Mouse (Mus musculus): ENCODE results near the gene Scarf2. TPM values are rescaled to one million over a fixed set of nuclear protein-coding genes. Genes with fewer than 3 reads are reported as not detected.
A peak's percentile ranks its signal among the peaks of the same experiment; 100 is the strongest.

Gene Scarf2
- 1.0 TPM in 2 replicates for polyA plus RNA-seq (2015; fragmentation: Nextera tagmentation; extraction: Ambion mirVana)

DNA sequence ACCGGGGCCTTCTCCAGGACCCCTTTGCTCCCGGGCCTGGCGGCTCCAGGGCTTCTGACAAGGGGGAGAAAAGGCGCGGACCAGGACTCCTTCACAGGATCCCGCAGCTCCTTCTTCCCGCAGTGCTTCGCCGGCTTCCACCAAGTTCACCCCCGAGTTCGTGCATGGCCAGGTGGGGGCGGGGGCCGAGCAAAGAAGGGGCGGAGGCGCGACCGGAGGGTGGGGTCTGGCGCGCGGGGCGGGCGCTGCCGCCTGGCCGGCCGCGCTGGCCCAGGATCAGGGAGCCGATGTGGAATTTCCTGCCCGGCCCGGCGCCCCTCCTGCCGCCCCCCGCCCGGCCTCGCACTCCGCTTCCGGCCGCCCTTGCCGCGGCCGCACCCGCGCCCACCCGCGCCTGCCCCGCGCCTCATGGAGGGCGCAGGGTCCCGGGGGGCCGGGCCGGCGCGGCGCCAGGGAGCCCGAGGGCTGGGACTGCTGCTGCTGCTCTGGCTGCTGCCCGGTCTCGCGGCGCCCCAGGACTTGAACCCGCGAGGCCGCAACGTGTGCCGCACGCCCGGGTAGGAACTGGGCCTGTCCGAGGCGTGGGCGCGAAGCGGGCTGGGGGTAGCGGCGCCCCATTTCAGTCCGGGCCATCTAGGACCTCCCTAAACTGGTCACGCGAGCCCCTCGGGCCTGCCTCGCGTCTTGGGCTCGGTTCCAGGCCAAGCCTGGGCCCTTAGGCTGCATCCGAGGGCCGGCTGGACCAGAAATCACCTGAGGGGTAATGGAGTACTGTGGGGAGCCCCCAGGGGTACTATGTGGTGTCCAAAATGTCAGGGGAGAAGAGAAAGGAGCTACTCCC is at the start of gene Scarf2:
Gene Scarf2 (plus strand): TSS at position 312 of the 841 bp plus-strand sequence.
- peaks cover 27% of the 10 kb centered on the region for H3K4me1 ChIP-seq (replicated peaks)
- peak within 1 kb of the TSS; percentile 52 for H3K4me3 ChIP-seq (replicated peaks)
- H3K9me3 ChIP-seq (replicated peaks) = no peaks in the 10 kb centered on the region
- ATAC-seq (ENCODE audit: low read depth) (peak; percentile 35; the same call in 1 of the 2 replicates), DNase-seq (no peak)
- H3K4me2 ChIP-seq = peak within 1 kb of the TSS; percentile 63
- H3K27me3 ChIP-seq = peaks cover 84% of the 10 kb centered on the region
- H3K9ac ChIP-seq = peak within 1 kb of the TSS; percentile 54
- peaks cover 9% of the 10 kb centered on the region for H3K36me3 ChIP-seq
- H3K27ac ChIP-seq = peak within 1 kb of the TSS; percentile 50
- 3% methylated on average over 72 of the region's 81 CpGs for WGBS (ENCODE audit: insufficient replicate concordance)

GRCm38 (mm10) chr16:17753001-17753400 is 44.1 kb upstream of the Scarf2 start:
- Histone ChIP-seq H3K27ac (no peak overlapping the region), H3K36me3 (no peaks in the 10 kb centered on the region), H3K4me1 (replicated peaks) (no peaks in the 10 kb centered on the region; the same call in 1 of the 2 replicates), H3K27me3 (peaks cover 3% of the 10 kb centered on the region; the same call in 1 of the 2 replicates), H3K4me3 (replicated peaks) (no peak overlapping the region), H3K9ac (no peak overlapping the region), H3K4me2 (no peak overlapping the region), H3K9me3 (replicated peaks) (no peaks in the 10 kb centered on the region)
- 28% methylated on average over 3 of the region's 3 CpGs for WGBS (ENCODE audit: insufficient replicate concordance)
- DNase-seq (no peak), ATAC-seq (ENCODE audit: low read depth) (no peak)

DNA sequence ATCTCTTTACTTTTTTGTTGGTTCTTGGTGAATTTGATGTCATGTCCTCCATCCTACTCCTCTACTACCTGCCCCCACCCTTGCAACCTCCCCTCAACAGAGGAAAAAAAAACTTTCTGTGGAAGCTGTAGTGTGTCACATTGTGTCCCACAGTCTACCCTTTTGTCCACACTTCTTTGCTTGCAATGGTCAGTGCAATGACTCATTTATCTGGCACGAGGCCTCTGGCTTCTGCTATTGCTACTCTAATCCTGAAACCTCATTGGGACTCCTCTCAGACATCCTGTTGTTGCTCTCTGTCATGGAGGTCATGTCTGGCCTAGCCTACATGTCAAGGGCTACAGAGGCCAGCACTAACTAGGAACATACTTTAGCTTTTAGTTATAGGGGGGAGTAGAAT is 43.4 kb upstream of the Scarf2 start:
- Histone ChIP-seq H3K27ac (no peak overlapping the region), H3K9me3 (replicated peaks) (no peaks in the 10 kb centered on the region), H3K36me3 (no peaks in the 10 kb centered on the region), H3K9ac (no peak overlapping the region), H3K4me1 (replicated peaks) (peaks cover 3% of the 10 kb centered on the region), H3K4me2 (no peak overlapping the region), H3K4me3 (replicated peaks) (no peak overlapping the region), H3K27me3 (no peaks in the 10 kb centered on the region)
- ATAC-seq (ENCODE audit: low read depth) (no peak), DNase-seq (no peak)
- WGBS (ENCODE audit: insufficient replicate concordance) = 28% methylated on average over 1 of the region's 1 CpGs

DNA sequence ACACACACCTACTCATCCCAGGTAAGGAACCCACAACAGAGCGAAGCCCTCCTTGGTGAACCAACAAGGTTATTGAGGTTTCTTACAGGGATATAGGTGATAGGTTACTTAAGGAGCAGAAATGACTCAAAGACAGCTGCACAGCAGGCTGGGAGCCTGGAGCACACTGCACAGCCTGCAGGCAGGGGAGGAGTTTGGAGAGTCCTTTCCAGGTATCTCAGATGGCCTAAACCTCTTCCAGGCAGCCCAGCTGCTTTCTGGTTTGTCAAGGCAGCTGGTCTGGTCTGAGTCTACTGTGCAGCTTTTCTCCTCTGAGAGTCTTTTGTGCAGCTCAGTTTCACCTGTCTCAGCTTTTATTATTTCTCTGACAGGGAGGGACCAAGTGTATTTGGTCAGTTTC is 39.3 kb upstream of the Scarf2 start:
- 88% methylated on average over 1 of the region's 1 CpGs for WGBS (ENCODE audit: insufficient replicate concordance)
- no peak for ATAC-seq (ENCODE audit: low read depth)
- H3K4me2 ChIP-seq = no peak overlapping the region

GRCm38 (mm10) chr16:17758902-17759301 is 38.2 kb upstream of the Scarf2 start:
- DNase-seq = no peak
- Histone ChIP-seq H3K36me3 (no peaks in the 10 kb centered on the region), H3K27ac (no peak overlapping the region), H3K27me3 (0 out of 2 replicates have a peak, but pooled peaks cover 6% of the 10 kb centered on the region), H3K9ac (peak overlapping the region; percentile 80), H3K4me2 (peak overlapping the region; percentile 96), H3K4me3 (replicated peaks) (peak overlapping the region; percentile 64), H3K4me1 (replicated peaks) (peaks cover 50% of the 10 kb centered on the region), H3K9me3 (replicated peaks) (no peaks in the 10 kb centered on the region)
- 25% methylated on average over 9 of the region's 9 CpGs for WGBS (ENCODE audit: insufficient replicate concordance)
- ATAC-seq (ENCODE audit: low read depth) = no peak

More for the DNA sequence above, 39.3 kb upstream of the Scarf2 start:
- Histone ChIP-seq H3K9me3 (replicated peaks) (no peaks in the 10 kb centered on the region), H3K27ac (no peak overlapping the region), H3K36me3 (no peaks in the 10 kb centered on the region), H3K27me3 (0 out of 2 replicates have a peak, but pooled peaks cover 6% of the 10 kb centered on the region), H3K4me3 (replicated peaks) (no peak overlapping the region), H3K4me1 (replicated peaks) (peaks cover 44% of the 10 kb centered on the region), H3K9ac (no peak overlapping the region)
- DNase-seq = no peak

GRCm38 (mm10) chr16:17759344-17759773 is 37.7 kb upstream of the Scarf2 start, which contains the start of gene Klhl22:
TSS of gene Klhl22 (plus strand) at chr16:17759618.
- under 1% methylated on average over 27 of the region's 28 CpGs for WGBS (ENCODE audit: insufficient replicate concordance)
- H3K27ac ChIP-seq = peak within 1 kb of the TSS; percentile 29
- ATAC-seq (ENCODE audit: low read depth) = peak; percentile 76

GRCm38 (mm10) chr16:17759813-17760321 is 37.2 kb upstream of the Scarf2 start:
- no peaks in the 10 kb centered on the region for H3K36me3 ChIP-seq
- peak overlapping the region; percentile 29 for H3K27ac ChIP-seq
- H3K4me3 ChIP-seq (replicated peaks) = peak overlapping the region; percentile 64
- ATAC-seq (ENCODE audit: low read depth) = peak; percentile 41
- 2% methylated on average over 54 of the region's 54 CpGs for WGBS (ENCODE audit: insufficient replicate concordance)
- 0 out of 2 replicates have a peak, but pooled peaks cover 6% of the 10 kb centered on the region for H3K27me3 ChIP-seq
- DNase-seq = peak; percentile 29
- H3K4me2 ChIP-seq = peak overlapping the region; percentile 96
- H3K4me1 ChIP-seq (replicated peaks) = peaks cover 58% of the 10 kb centered on the region
- H3K9ac ChIP-seq = peak overlapping the region; percentile 80
- H3K9me3 ChIP-seq (replicated peaks) = no peaks in the 10 kb centered on the region

More at GRCm38 (mm10) chr16:17759344-17759773, 37.7 kb upstream of the Scarf2 start, which contains the start of gene Klhl22:
- H3K4me2 ChIP-seq = peak within 1 kb of the TSS; percentile 96
- H3K9ac ChIP-seq = peak within 1 kb of the TSS; percentile 80
- DNase-seq = peak; percentile 79
- peak within 1 kb of the TSS; percentile 64 for H3K4me3 ChIP-seq (replicated peaks)
- 0 out of 2 replicates have a peak, but pooled peaks cover 6% of the 10 kb centered on the region for H3K27me3 ChIP-seq
- no peaks in the 10 kb centered on the region for H3K9me3 ChIP-seq (replicated peaks)
- no peaks in the 10 kb centered on the region for H3K36me3 ChIP-seq
- H3K4me1 ChIP-seq (replicated peaks) = peaks cover 55% of the 10 kb centered on the region

GRCm38 (mm10) chr16:17760657-17761056 is 36.4 kb upstream of the Scarf2 start:
- ATAC-seq (ENCODE audit: low read depth) (peak; percentile 63), DNase-seq (peak; percentile 63)
- 17% methylated on average over 8 of the region's 8 CpGs for WGBS (ENCODE audit: insufficient replicate concordance)
- 0 out of 2 replicates have a peak, but pooled peaks cover 6% of the 10 kb centered on the region for H3K27me3 ChIP-seq
- peak overlapping the region; percentile 64 for H3K4me3 ChIP-seq (replicated peaks)
- H3K9ac ChIP-seq = no peak overlapping the region; the same call in 1 of the 2 replicates
- H3K36me3 ChIP-seq = no peaks in the 10 kb centered on the region
- H3K4me2 ChIP-seq = peak overlapping the region; percentile 96
- peaks cover 58% of the 10 kb centered on the region for H3K4me1 ChIP-seq (replicated peaks)
- peak overlapping the region; percentile 72 for H3K27ac ChIP-seq
- no peaks in the 10 kb centered on the region for H3K9me3 ChIP-seq (replicated peaks)

DNA sequence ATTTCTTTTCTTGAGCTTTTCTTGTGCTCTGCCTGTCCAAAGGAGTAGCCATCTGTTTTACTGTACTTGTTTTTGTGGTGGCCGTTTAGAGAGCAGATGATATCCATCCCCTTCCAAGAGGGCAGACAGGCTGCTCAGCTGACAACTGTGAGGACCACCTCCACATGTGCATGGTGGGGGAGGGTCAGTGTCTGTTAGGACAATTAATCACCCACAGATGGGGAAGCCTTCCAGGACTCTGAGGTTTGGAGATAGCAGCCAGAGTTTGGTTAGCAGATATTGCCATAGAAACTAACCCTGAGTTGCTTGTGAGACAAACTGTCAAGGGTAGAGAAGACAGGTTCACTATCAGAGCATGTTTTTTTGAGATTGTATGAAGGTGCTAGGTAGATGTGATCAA is 36.0 kb upstream of the Scarf2 start:
- ATAC-seq (ENCODE audit: low read depth) = peak; percentile 55
- peak overlapping the region; percentile 14; the same call in 1 of the 2 replicates for H3K9ac ChIP-seq
- H3K36me3 ChIP-seq = 0 out of 2 replicates have a peak, but pooled peaks cover 2% of the 10 kb centered on the region
- H3K4me1 ChIP-seq (replicated peaks) = peaks cover 58% of the 10 kb centered on the region
- peak overlapping the region; percentile 72 for H3K27ac ChIP-seq
- peak overlapping the region; percentile 96 for H3K4me2 ChIP-seq
- H3K4me3 ChIP-seq (replicated peaks) = 0 out of 2 replicates have a peak overlapping the region, but pooled peaks have one; percentile 64
- no peaks in the 10 kb centered on the region for H3K9me3 ChIP-seq (replicated peaks)
- 0 out of 2 replicates have a peak, but pooled peaks cover 6% of the 10 kb centered on the region for H3K27me3 ChIP-seq
- WGBS (ENCODE audit: insufficient replicate concordance) = 12% methylated on average over 1 of the region's 1 CpGs
- DNase-seq = peak; percentile 44

GRCm38 (mm10) chr16:17764108-17764511 is 33.0 kb upstream of the Scarf2 start:
- peaks cover 63% of the 10 kb centered on the region for H3K4me1 ChIP-seq (replicated peaks)
- 0 out of 2 replicates have a peak, but pooled peaks cover 6% of the 10 kb centered on the region for H3K27me3 ChIP-seq
- WGBS (ENCODE audit: insufficient replicate concordance) = 35% methylated on average over 4 of the region's 4 CpGs
- peaks cover 16% of the 10 kb centered on the region; the same call in 1 of the 2 replicates for H3K36me3 ChIP-seq
- H3K27ac ChIP-seq = peak overlapping the region; percentile 48; the same call in 1 of the 2 replicates
- no peaks in the 10 kb centered on the region for H3K9me3 ChIP-seq (replicated peaks)
- H3K4me2 ChIP-seq = peak overlapping the region; percentile 38
- H3K9ac ChIP-seq = no peak overlapping the region; the same call in 1 of the 2 replicates
- ATAC-seq (ENCODE audit: low read depth) (peak; percentile 27), DNase-seq (peak; percentile 11)
- no peak overlapping the region for H3K4me3 ChIP-seq (replicated peaks)

GRCm38 (mm10) chr16:17768834-17769233 is 28.2 kb upstream of the Scarf2 start:
- peak overlapping the region; percentile 7; the same call in 1 of the 2 replicates for H3K9ac ChIP-seq
- no peaks in the 10 kb centered on the region for H3K9me3 ChIP-seq (replicated peaks)
- H3K4me3 ChIP-seq (replicated peaks) = no peak overlapping the region
- no peaks in the 10 kb centered on the region for H3K27me3 ChIP-seq
- ATAC-seq (ENCODE audit: low read depth) (peak; percentile 85), DNase-seq (peak; percentile 61)
- peak overlapping the region; percentile 82 for H3K27ac ChIP-seq
- H3K4me2 ChIP-seq = peak overlapping the region; percentile 36; the same call in 1 of the 2 replicates
- H3K36me3 ChIP-seq = peaks cover 32% of the 10 kb centered on the region
- WGBS (ENCODE audit: insufficient replicate concordance) = 65% methylated on average over 7 of the region's 7 CpGs
- H3K4me1 ChIP-seq (replicated peaks) = peaks cover 28% of the 10 kb centered on the region

All from liver, embryonic 13.5 days (tissue).